Mouse (Mus musculus): Measurements from ENCODE around the gene Ifi35. TPM values are rescaled to one million over a fixed set of nuclear protein-coding genes. Genes with fewer than 3 reads are reported as not detected.

The Ifi35 gene
- polyA plus RNA-seq, 1 experiment from 2014 or later, result 2.7 TPM

DNA sequence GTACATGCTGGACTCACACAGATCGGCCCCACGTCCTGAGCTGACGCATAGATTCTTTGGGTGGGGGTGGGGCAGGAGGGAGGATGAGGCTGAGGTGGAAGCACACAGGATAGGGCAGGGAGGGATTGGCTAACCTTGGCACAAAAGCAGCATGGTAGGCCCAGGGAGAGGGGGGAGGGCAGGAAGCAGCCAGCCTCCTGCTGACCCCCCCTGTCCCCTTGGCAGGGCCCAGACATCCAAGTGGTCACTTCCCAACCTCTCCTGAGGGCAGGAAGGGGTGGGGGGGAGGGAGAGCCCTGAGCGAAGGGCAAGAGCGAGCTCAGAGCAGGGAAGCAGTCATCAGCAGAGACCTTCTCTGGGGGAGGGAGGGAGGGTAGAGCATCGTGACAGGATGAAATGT is 11.5 kb downstream of the Ifi35 start:
- ATAC-seq (replicated peaks; ENCODE audit: insufficient number of reproducible peaks, low FRiP score, low TSS enrichment, low read depth) (0 out of 2 replicates have a peak, but pooled peaks have one; percentile 35), DNase-seq (ENCODE audit: low spot score) (no peak)
- Histone ChIP-seq H3K9ac (replicated peaks; ENCODE audit: low read length) (no peak overlapping the region; the same call in 1 of the 2 replicates), H3K27ac (replicated peaks; ENCODE audit: low read depth, low read length) (no peak overlapping the region), H3K36me3 (replicated peaks; ENCODE audit: control insufficient read depth, insufficient read depth, low read depth, low read length) (no peaks in the 10 kb centered on the region), H3K4me3 (ENCODE audit: low read depth, low read length) (no peak overlapping the region; the same call in 1 of the 2 replicates), H3K9me3 (replicated peaks; ENCODE audit: control insufficient read depth, low read length) (no peaks in the 10 kb centered on the region), H3K27me3 (ENCODE audit: control insufficient read depth, insufficient read depth, low read length) (no peaks in the 10 kb centered on the region), H3K4me2 (ENCODE audit: low read depth, low read length) (no peak overlapping the region), H3K4me1 (ENCODE audit: control insufficient read depth, insufficient read depth, low read length) (peaks cover 13% of the 10 kb centered on the region; the same call in 1 of the 2 replicates)
- 25% methylated on average over 6 of the region's 6 CpGs for WGBS

DNA sequence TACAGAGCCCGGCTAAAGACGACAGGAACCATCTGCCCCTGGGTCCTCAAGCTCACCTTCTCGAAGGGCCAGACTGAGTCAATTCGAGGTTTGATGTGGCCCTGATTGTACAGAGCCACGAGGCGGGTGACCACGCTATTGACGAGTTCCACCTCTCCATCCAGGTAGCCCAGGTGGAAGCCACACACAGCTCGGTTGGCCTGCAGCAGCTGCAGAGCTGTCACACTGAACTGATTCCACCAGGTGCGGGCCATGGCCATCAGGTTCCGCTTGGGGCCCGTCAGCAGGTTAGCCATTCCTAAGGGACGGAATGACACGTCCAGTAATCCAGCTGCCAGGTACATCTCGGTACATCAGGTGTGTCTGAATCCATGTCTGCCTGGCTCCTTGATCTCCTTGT is 12.1 kb downstream of the Ifi35 start:
- peaks cover 13% of the 10 kb centered on the region; the same call in 1 of the 2 replicates for H3K4me1 ChIP-seq (ENCODE audit: control insufficient read depth, insufficient read depth, low read length)

GRCm38 (mm10) chr11:101462141-101462540 is 13.9 kb downstream of the Ifi35 start:
- Histone ChIP-seq H3K27me3 (ENCODE audit: control insufficient read depth, insufficient read depth, low read length) (no peaks in the 10 kb centered on the region), H3K4me2 (ENCODE audit: low read depth, low read length) (peak overlapping the region; percentile 10; the same call in 1 of the 2 replicates), H3K4me3 (ENCODE audit: low read depth, low read length) (no peak overlapping the region), H3K9ac (replicated peaks; ENCODE audit: low read length) (no peak overlapping the region), H3K9me3 (replicated peaks; ENCODE audit: control insufficient read depth, low read length) (no peaks in the 10 kb centered on the region), H3K4me1 (ENCODE audit: control insufficient read depth, insufficient read depth, low read length) (peaks cover 13% of the 10 kb centered on the region; the same call in 1 of the 2 replicates), H3K36me3 (replicated peaks; ENCODE audit: control insufficient read depth, insufficient read depth, low read depth, low read length) (no peaks in the 10 kb centered on the region), H3K27ac (replicated peaks; ENCODE audit: low read depth, low read length) (no peak overlapping the region)
- no peak for ATAC-seq (replicated peaks; ENCODE audit: insufficient number of reproducible peaks, low FRiP score, low TSS enrichment, low read depth)
- WGBS, result 86% methylated on average over 14 of the region's 14 CpGs
- no peak for DNase-seq (ENCODE audit: low spot score)

More for the DNA sequence above, 12.1 kb downstream of the Ifi35 start:
- no peaks in the 10 kb centered on the region for H3K9me3 ChIP-seq (replicated peaks; ENCODE audit: control insufficient read depth, low read length)
- no peak for DNase-seq (ENCODE audit: low spot score)
- no peak overlapping the region for H3K4me2 ChIP-seq (ENCODE audit: low read depth, low read length)
- no peak for ATAC-seq (replicated peaks; ENCODE audit: insufficient number of reproducible peaks, low FRiP score, low TSS enrichment, low read depth)
- H3K27me3 ChIP-seq (ENCODE audit: control insufficient read depth, insufficient read depth, low read length), result no peaks in the 10 kb centered on the region
- no peak overlapping the region; the same call in 1 of the 2 replicates for H3K9ac ChIP-seq (replicated peaks; ENCODE audit: low read length)
- H3K4me3 ChIP-seq (ENCODE audit: low read depth, low read length), result no peak overlapping the region
- no peaks in the 10 kb centered on the region for H3K36me3 ChIP-seq (replicated peaks; ENCODE audit: control insufficient read depth, insufficient read depth, low read depth, low read length)
- 85% methylated on average over 15 of the region's 15 CpGs for WGBS
- H3K27ac ChIP-seq (replicated peaks; ENCODE audit: low read depth, low read length), result no peak overlapping the region

GRCm38 (mm10) chr11:101462583-101463440 is 14.6 kb downstream of the Ifi35 start:
- Histone ChIP-seq H3K9ac (replicated peaks; ENCODE audit: low read length) (no peak overlapping the region), H3K4me1 (ENCODE audit: control insufficient read depth, insufficient read depth, low read length) (peaks cover 13% of the 10 kb centered on the region; the same call in 1 of the 2 replicates), H3K27me3 (ENCODE audit: control insufficient read depth, insufficient read depth, low read length) (no peaks in the 10 kb centered on the region), H3K36me3 (replicated peaks; ENCODE audit: control insufficient read depth, insufficient read depth, low read depth, low read length) (no peaks in the 10 kb centered on the region), H3K9me3 (replicated peaks; ENCODE audit: control insufficient read depth, low read length) (no peaks in the 10 kb centered on the region), H3K4me2 (ENCODE audit: low read depth, low read length) (peak overlapping the region; percentile 10; the same call in 1 of the 2 replicates), H3K27ac (replicated peaks; ENCODE audit: low read depth, low read length) (no peak overlapping the region), H3K4me3 (ENCODE audit: low read depth, low read length) (no peak overlapping the region)
- WGBS, result 30% methylated on average over 13 of the region's 13 CpGs
- ATAC-seq (replicated peaks; ENCODE audit: insufficient number of reproducible peaks, low FRiP score, low TSS enrichment, low read depth), result peak; percentile 68; the same call in 1 of the 2 replicates
- DNase-seq (ENCODE audit: low spot score), result peak; percentile 66

GRCm38 (mm10) chr11:101464211-101465100 is 16.2 kb downstream of the Ifi35 start, which contains the start of gene Rnd2:
Rnd2 (plus strand) TSS chr11:101464999.
- WGBS, result 7% methylated on average over 12 of the region's 12 CpGs
- Histone ChIP-seq H3K9ac (replicated peaks; ENCODE audit: low read length) (peak within 1 kb of the TSS; percentile 65), H3K27me3 (ENCODE audit: control insufficient read depth, insufficient read depth, low read length) (no peaks in the 10 kb centered on the region), H3K36me3 (replicated peaks; ENCODE audit: control insufficient read depth, insufficient read depth, low read depth, low read length) (no peaks in the 10 kb centered on the region), H3K4me1 (ENCODE audit: control insufficient read depth, insufficient read depth, low read length) (peaks cover 13% of the 10 kb centered on the region; the same call in 1 of the 2 replicates), H3K4me3 (ENCODE audit: low read depth, low read length) (peak within 1 kb of the TSS; percentile 73), H3K9me3 (replicated peaks; ENCODE audit: control insufficient read depth, low read length) (no peaks in the 10 kb centered on the region), H3K27ac (replicated peaks; ENCODE audit: low read depth, low read length) (0 out of 2 replicates have a peak within 1 kb of the TSS, but pooled peaks have one; percentile 52), H3K4me2 (ENCODE audit: low read depth, low read length) (peak within 1 kb of the TSS; percentile 98)
- DNase-seq (ENCODE audit: low spot score) (peak; percentile 40), ATAC-seq (replicated peaks; ENCODE audit: insufficient number of reproducible peaks, low FRiP score, low TSS enrichment, low read depth) (no peak)

GRCm38 (mm10) chr11:101465101-101465868 is 17.1 kb downstream of the Ifi35 start:
- Histone ChIP-seq H3K4me1 (ENCODE audit: control insufficient read depth, insufficient read depth, low read length) (peaks cover 9% of the 10 kb centered on the region; the same call in 1 of the 2 replicates), H3K4me2 (ENCODE audit: low read depth, low read length) (peak overlapping the region; percentile 98), H3K27me3 (ENCODE audit: control insufficient read depth, insufficient read depth, low read length) (no peaks in the 10 kb centered on the region), H3K27ac (replicated peaks; ENCODE audit: low read depth, low read length) (0 out of 2 replicates have a peak overlapping the region, but pooled peaks have one; percentile 52), H3K9me3 (replicated peaks; ENCODE audit: control insufficient read depth, low read length) (no peaks in the 10 kb centered on the region), H3K9ac (replicated peaks; ENCODE audit: low read length) (peak overlapping the region; percentile 65), H3K36me3 (replicated peaks; ENCODE audit: control insufficient read depth, insufficient read depth, low read depth, low read length) (no peaks in the 10 kb centered on the region), H3K4me3 (ENCODE audit: low read depth, low read length) (peak overlapping the region; percentile 73)
- WGBS, result under 1% methylated on average over 51 of the region's 51 CpGs
- ATAC-seq (replicated peaks; ENCODE audit: insufficient number of reproducible peaks, low FRiP score, low TSS enrichment, low read depth) (0 out of 2 replicates have a peak, but pooled peaks have one; percentile 12), DNase-seq (ENCODE audit: low spot score) (peak; percentile 63)
